Mouse (Mus musculus): ENCODE data around the gene Gm20388.

- TF ChIP-seq POLR2A (IDR thresholded peaks at IDR 0.05; ENCODE audit: borderline replicate concordance, insufficient read depth, low read length) (no peak), CTCF (IDR thresholded peaks at IDR 0.05; ENCODE audit: borderline replicate concordance, insufficient read depth, low read depth, low read length) (no peak)
Measured at GRCm38 (mm10) chr8:120779106-120779505, 868.5 kb downstream of the Gm20388 start.
